Mouse (Mus musculus): ENCODE data around the gene Zfp512b.

Zfp512b gene

GRCm38 (mm10) chr2:181573961-181574360, 18.6 kb downstream of the Zfp512b start:
- no peak for DNase-seq (ENCODE audit: low read depth, low spot score)

DNA sequence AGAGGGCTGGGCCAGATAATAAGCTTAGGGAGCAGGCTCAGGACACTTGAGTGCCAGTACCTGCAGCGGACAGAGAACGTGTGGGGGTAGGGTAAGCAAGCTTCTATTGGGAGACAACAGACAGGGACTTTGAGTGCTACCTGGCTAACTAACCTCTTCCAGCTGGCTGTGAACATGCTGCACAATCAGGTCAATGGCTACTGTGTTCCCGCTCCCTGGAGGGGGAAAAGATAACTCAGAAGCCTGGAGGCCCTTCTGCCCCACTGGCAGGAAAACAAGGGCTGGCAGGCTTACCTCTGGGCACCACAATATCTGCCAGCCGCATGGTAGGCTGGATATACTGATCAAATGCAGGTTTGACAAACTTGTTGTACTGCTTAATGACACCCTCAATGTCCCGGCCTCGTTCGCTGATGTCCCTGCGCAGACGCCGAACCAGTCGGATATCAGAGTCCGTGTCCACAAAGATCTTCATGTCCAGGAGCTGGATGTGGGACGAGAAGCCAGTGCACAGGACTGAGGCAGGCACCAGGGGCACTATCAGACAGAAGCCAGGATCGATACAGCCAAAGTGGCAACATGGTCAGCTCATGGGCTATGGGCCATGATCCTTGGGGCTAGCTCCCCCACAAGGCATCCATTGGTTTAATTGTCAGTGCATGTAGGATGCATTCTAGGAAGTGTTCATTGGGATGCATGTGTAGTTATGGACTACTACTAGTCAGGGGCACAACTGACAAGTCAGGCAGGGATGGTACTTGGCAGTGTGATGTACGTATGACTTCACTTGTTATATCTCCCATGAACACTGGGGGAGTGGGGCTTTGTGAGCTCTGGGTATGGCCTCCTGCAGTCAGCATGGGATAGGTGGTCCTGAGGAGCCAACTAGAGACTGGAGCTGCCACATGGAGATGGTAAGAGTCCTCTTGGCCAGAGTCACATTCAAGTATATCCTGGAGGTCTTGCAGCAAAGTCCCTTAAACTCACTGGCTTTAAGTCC, 19.4 kb downstream of the Zfp512b start:
- DNase-seq (ENCODE audit: low read depth, low spot score): no peak

- DNase-seq (ENCODE audit: low read depth, low spot score): no peak
These were observed 20.5 kb downstream of the Zfp512b start for GRCm38 (mm10) chr2:181571941-181572670.

GRCm38 (mm10) chr2:181570921-181571595, 21.5 kb downstream of the Zfp512b start:
- DNase-seq (ENCODE audit: low read depth, low spot score): no peak

DNA sequence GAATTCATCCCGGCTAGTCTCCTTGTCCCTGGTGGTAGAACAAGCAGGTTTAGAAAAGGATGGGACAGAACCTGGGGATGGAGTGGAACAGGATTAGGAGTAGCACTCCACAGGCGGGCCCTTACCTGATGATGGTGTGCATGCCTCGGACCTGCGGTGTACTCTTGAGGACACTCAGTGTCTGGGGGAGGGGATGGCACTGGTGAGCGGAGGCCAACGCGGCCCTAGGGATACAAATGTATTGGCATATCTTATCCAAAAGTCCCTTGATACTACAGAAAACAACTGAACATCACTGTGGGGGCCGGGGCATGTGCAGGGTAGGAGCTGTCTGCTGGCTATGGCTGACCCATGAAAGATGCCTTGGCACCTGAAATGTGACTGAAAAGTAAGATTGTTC, 22.2 kb downstream of the Zfp512b start:
- DNase-seq (ENCODE audit: low read depth, low spot score): no peak

DNA sequence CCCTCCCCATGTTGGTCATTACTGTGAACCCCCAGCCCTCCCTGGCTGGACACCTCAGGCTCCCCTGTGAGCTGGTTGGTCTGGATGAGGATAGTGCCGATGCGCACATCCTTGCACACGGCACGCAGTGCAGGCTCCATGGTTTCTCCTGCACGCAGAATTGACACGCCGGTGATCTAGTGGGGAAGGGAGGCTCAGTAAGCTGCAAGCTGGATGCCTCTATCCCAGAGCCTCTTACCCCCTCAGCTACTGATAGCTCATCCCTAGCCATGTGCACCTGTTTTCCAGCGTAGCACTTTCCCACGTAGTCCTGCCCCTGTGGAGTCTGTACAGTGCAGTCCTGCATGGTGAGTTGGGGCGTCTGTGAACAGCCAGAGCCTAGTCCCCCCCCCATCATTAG, 22.7 kb downstream of the Zfp512b start:
- no peak for DNase-seq (ENCODE audit: low read depth, low spot score)

DNA sequence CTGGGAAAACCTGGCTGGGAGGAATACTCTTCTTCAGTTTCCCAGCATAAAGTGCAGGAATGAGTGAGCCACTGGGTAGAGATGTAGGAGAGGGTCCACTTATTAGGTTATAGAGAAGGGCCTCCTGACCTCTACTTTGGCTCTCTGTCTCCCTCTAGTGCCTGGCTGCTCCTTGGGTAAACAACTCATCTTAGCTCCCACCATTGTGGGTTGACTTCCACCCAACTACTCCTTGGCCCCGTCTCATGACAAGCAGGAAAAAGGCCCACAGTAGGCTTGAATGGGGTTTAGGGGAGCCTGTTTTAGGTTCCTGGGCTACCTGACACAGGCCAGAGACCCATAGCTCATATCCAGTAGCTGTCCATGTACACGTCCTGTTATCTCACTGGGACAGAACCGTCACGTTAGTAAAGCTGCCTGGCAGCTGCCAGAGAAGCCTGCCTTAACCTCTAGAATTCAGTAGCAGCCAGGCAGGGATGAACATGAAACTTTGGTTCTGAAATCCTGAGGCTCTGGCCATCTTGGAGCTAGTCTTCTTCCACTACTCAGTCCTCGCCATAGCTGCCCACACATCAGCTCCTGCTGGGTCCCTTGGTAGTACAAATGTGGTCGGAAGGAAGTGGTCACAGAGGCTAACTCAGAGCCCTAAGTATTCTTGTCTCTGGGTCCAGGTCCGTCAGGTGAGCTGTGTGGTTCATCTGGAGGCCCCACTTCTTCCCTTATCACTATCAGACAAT, 24.2 kb downstream of the Zfp512b start:
- peak; percentile 60 for DNase-seq (ENCODE audit: low read depth, low spot score)

- DNase-seq (ENCODE audit: low read depth, low spot score): no peak
These were observed 25.3 kb downstream of the Zfp512b start for GRCm38 (mm10) chr2:181567338-181567737.

- no peak for DNase-seq (ENCODE audit: low read depth, low spot score)
These were observed 38.8 kb downstream of the Zfp512b start for GRCm38 (mm10) chr2:181553772-181554171.

DNA sequence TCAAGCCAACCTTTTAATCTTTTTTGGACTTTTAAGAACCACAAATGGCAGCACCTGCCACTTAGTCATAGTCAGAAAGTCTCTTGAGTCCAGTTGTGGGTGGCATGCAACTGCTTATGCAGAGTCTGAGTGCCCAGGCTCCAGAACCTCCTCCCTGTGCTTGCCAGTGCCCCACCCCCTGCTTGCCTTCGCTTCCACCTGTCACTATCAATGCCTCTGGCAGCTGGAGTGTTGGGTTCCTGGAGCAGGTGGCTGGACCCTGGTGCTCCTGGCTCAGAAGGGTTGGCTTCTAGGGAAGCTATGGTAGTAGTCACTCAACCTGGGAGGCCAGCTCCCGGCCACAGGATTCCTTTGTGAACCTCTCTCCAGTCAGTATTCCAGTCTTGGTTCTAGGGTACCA, 42.4 kb downstream of the Zfp512b start:
- no peak for DNase-seq (ENCODE audit: low read depth, low spot score)

DNA sequence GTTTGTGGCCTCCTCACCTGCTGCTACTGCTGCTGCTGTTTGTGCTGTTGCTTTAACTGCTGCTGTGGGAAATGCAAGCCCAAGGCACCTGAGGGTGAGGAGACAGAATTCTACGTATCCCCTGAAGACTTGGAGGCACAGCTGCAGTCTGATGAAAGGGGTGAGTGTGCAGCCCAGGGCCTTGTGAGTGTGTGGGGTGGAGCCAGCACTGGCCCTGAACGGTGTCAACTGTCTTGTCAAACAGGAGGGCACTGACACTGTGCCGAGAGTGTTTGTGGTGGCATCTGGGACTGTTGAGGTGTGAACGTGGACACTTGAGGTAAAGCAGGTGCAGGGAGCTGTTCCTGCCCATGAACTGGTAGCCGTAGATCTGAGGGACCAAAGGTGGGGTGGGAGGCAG, 43.9 kb downstream of the Zfp512b start:
- DNase-seq (ENCODE audit: low read depth, low spot score): no peak

GRCm38 (mm10) chr2:181548227-181548626, 44.4 kb downstream of the Zfp512b start:
- DNase-seq (ENCODE audit: low read depth, low spot score): no peak

DNA sequence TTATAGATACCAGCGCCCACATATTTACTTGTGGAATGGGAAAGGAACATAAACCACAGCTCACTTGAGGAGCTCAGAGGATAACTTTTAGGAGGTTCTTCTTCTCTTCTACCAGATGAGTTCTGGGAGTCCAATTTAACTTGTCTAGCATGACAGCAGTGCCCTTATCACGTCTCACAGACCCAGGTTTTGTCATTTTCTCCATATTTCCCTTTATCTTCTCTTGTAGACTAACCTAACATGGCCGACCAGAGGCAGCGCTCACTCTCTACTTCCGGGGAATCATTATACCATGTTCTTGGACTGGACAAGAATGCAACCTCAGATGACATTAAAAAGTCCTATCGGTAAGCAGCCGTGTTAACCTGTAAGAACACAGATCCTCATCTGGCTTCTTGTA, 46.5 kb downstream of the Zfp512b start:
- no peak for DNase-seq (ENCODE audit: low read depth, low spot score)

- no peak for DNase-seq (ENCODE audit: low read depth, low spot score)
These were observed 50.7 kb downstream of the Zfp512b start for GRCm38 (mm10) chr2:181541761-181542380.

GRCm38 (mm10) chr2:181537444-181538047, 55.1 kb downstream of the Zfp512b start:
- DNase-seq (ENCODE audit: low read depth, low spot score): peak; percentile 67

GRCm38 (mm10) chr2:181536410-181536809, 56.2 kb downstream of the Zfp512b start:
- no peak for DNase-seq (ENCODE audit: low read depth, low spot score)

DNA sequence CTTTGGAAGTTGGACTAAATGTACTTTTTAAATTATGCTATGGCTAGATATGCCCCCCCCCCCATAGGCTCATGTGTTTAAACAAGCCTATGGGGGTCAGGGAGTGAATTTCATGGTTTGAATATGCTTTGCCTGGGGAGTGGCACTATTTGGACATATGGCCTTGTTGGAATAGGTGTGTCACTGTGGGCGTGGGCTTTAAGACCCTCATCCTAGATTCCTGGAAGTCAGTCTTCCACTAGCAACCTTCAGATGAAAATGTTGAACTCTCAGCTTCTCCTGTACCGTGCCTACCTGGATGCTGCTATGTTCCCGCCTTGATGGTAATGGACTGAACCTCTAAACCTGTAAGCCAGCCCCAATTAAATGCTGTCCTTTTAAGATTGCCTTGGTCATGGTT, 60.0 kb downstream of the Zfp512b start:
- no peak for DNase-seq (ENCODE audit: low read depth, low spot score)
